Mouse (Mus musculus) lung, adult 2 months (tissue): ENCODE measurements around the gene Pla2g1b. TPM values are rescaled to one million over a fixed set of nuclear protein-coding genes. Genes with fewer than 3 reads are reported as not detected.

Experiments
- DNase-seq: peaks from one replicate; pipeline ENCODE4 v3.0.0; 2022
- H3K4me1 ChIP-seq: fragments of 200-500 bp; 2 replicates; pipeline ENCODE4 v1.6.1; 2011; ENCODE audit warnings: low read length; ENCODE audit not compliant: control insufficient read depth, insufficient read depth
- H3K4me3 ChIP-seq: fragments of 200-500 bp; replicated peaks from 2 replicates; pipeline ENCODE3; 2011; ENCODE audit warnings: low read depth, mild to moderate bottlenecking, control low read depth, low read length; ENCODE audit errors: extremely low read depth
- CTCF ChIP-seq: fragments of 200-500 bp; IDR thresholded peaks from 2 replicates; pipeline ENCODE4 v1.5.1; 2011; ENCODE audit warnings: mild to moderate bottlenecking, low read length, control low read depth; ENCODE audit not compliant: insufficient read depth
- POLR2A ChIP-seq: fragments of 200-500 bp; IDR thresholded peaks from 2 replicates; pipeline ENCODE4 v1.6.1; 2011; ENCODE audit warnings: low read depth, mild to moderate bottlenecking, control low read depth, low read length, borderline replicate concordance; ENCODE audit errors: extremely low read depth
- WGBS: fragments of 180-500 bp; shearing (Covaris S2); methylation state at CpG from one replicate; pipeline ENCODE4 v1.1.7; 2018; 5-methylcytosine and 5-hydroxymethylcytosine counted together
- polyA plus RNA-seq: library from polyadenylated mRNA; depleted of rRNA; stranded (reverse); fragments of >200 nt; gene quantifications from 2 replicates; pipeline ENCODE4 v1.2.3, GENCODE M21; 2012; rRNA removed

Gene Pla2g1b
- polyA plus RNA-seq = 38.0 and 46.8 TPM in 2 replicates

DNA sequence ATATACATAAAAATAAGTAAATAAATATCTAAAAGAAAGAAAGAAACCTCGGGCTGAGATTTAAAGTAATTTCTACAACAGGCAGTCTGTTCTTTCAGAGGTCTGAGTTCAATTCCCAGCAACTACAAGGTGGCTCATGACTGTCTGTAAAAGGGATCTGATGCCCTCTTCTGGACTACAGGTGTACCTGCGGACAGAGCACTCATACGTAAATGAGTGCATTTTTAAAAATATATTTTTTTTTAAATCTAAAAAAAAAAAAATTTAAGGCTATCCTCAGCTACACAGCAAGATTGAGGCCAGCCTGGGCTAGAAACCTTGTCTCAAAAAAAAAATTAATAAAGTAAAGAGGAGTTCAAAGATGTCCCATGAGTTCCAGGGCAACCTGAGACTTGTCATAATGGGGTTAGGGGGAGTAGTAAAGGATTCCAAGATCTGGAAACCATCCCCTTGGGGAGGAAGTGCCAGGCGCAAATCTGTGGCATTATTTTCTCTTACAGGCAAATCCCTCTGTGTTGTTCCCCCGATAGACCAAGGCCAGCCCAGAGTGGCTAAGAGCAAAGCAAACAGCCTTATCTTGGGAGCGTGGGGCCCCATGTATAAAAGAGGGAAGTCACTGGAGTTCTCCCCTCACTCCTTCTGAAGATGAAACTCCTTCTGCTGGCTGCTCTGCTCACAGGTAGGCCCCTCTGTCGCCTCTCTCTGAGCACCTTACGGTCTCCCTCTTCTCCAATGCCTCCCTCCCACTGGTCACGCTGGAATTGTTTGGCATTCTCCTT lies at the start of gene Pla2g1b:
Gene Pla2g1b, plus strand, starts transcription at position 621 of the 779 bp plus-strand sequence.
- 34% methylated on average over 9 of the region's 9 CpGs for WGBS
- TF ChIP-seq POLR2A (no peak), CTCF (no peak)
- no peaks in the 10 kb centered on the region for H3K4me1 ChIP-seq
- DNase-seq = peak; percentile 32
- H3K4me3 ChIP-seq = no peak within 1 kb of the TSS

- DNase-seq = no peak
- TF ChIP-seq CTCF (no peak), POLR2A (no peak)
- Histone ChIP-seq H3K4me1 (no peaks in the 10 kb centered on the region), H3K4me3 (no peak overlapping the region)
- WGBS = 2% methylated on average over 20 of the region's 20 CpGs
Observed at GRCm38 (mm10) chr5:115428831-115429358, 37.2 kb upstream of the Pla2g1b start.

DNA sequence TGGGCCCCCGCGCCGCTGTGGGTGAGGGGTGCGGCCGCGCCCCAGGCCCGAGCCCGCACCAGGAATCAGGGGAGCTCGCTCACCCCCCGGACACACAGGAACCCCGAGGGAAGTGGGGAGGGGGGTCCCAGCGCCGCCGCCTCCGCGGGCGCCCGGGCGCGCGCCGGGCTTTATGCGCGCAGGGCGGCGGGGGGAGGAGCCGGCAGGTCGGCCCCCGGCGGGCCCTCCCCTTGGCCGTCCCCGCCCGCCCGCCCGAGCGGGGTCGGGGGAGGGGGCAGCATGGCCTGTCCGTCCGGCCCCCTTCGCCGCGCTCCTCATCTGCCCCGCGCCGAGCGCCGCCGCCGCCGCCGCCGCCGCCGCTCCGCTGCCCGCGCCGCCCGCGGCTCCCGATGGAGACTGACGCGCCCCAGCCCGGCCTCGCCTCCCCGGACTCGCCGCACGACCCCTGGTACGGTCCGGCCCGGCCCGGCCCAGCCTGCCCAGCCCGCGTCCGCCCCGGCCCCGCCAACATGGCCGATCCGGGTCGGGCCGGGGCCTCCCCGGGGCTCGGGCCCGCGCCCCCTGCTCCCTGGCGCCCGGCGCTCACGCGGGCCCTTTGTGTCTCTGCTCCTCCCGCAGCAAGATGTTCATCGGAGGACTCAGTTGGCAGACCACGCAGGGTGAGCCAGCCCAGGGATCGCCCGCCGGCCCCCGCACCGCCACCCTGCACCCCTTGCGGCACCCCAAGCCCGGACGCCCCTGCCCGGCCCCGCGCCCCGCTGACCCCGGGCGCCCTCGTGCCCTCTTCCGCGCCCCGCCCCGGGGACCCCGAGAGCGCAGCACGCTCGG lies 36.5 kb upstream of the Pla2g1b start, which contains the start of gene Msi1:
Gene Msi1, plus strand, starts transcription at position 241 of the 828 bp plus-strand sequence.
- Histone ChIP-seq H3K4me1 (no peaks in the 10 kb centered on the region), H3K4me3 (peak within 1 kb of the TSS; percentile 19)
- TF ChIP-seq CTCF (no peak), POLR2A (no peak)
- no peak for DNase-seq
- 2% methylated on average over 64 of the region's 117 CpGs for WGBS

GRCm38 (mm10) chr5:115430187-115430960 lies 35.7 kb upstream of the Pla2g1b start:
- no peak for DNase-seq
- Histone ChIP-seq H3K4me3 (peak overlapping the region; percentile 19), H3K4me1 (no peaks in the 10 kb centered on the region)
- 3% methylated on average over 52 of the region's 73 CpGs for WGBS
- no peak for TF ChIP-seq CTCF
- no peak for TF ChIP-seq POLR2A

DNA sequence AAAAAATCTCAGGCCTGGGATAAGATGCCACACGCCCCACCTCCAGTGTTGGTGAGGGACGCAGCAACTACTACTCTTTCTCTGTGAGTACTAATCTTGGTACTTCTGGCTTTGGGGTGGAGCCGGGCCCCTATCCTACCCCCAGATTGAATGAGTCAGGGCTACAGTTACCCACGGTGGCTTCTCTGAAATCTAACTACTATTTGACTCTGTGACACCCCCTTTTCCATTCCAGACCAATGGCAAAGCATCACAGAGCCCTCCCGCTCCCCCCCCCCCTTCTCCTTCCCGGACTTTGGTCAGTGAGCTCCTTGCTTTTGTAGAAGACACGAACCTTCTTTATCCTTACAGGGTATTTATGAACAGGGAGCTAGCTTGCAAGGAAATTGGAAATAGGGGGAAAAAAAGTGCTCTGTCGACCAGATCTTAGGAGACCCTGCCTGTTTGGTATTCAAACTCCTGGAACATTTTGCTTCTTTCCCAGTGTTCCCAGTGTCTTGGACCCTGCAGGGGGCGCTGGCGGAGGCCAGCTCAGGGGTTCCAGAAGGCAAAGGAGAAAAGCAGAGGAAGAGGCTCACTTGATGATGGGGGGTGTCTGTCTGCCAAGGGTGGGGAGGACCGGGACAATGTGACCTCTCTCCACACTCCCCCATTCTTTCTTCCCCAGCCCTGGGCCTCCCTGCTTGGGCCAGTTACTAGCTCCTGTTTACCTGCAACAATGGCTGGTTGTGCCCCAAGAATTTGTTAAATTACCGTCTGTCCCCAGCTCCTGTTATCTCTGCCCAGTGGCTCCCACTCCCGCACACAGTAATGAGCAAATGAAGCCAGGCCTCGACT lies 34.8 kb upstream of the Pla2g1b start:
- no peaks in the 10 kb centered on the region for H3K4me1 ChIP-seq
- H3K4me3 ChIP-seq = no peak overlapping the region
- no peak for TF ChIP-seq CTCF
- no peak for TF ChIP-seq POLR2A
- 29% methylated on average over 14 of the region's 14 CpGs for WGBS
- no peak for DNase-seq

DNA sequence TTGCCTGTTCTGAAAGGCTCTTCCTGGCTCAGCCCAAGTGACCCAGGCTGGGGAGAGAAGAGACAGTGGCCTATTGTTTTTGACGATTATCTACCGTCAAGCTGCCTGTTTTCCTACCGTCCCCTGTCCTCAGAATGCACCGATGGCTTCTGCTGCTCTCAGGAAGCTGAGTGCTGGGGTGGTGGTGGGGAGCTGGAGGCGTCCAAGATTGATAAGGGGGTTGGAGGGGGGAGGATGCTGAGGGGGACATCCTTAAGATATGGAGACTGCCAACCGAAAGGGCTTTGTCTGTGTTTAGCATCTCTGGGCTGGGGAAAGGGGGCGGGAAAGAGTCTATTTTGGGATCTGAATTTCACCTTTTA lies 34.2 kb upstream of the Pla2g1b start:
- DNase-seq = no peak
- TF ChIP-seq CTCF (no peak), POLR2A (no peak)
- 45% methylated on average over 7 of the region's 7 CpGs for WGBS
- Histone ChIP-seq H3K4me3 (no peak overlapping the region), H3K4me1 (no peaks in the 10 kb centered on the region)

DNA sequence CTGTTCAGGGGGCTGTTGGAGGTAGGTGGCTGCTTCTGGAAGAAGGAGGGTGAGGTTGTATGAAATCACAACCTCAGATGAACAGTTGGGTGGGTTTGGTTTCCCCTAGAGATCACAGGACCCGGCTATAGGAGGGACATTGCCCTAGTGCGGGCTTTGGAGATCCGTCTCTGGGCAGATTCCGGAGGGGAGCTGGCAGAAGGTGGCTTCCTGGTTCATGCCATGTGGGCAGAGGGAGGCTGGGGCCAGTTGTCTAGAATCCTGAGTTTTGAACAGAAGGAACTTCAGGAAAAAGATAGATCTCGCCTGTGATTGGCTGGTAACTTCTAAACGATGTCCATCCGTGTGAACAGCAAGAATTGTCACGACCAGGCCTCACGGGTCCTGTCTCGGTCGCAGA lies 33.7 kb upstream of the Pla2g1b start:
- no peak for DNase-seq
- Histone ChIP-seq H3K4me1 (no peaks in the 10 kb centered on the region), H3K4me3 (no peak overlapping the region)
- TF ChIP-seq CTCF (no peak), POLR2A (no peak)
- 82% methylated on average over 11 of the region's 11 CpGs for WGBS

DNA sequence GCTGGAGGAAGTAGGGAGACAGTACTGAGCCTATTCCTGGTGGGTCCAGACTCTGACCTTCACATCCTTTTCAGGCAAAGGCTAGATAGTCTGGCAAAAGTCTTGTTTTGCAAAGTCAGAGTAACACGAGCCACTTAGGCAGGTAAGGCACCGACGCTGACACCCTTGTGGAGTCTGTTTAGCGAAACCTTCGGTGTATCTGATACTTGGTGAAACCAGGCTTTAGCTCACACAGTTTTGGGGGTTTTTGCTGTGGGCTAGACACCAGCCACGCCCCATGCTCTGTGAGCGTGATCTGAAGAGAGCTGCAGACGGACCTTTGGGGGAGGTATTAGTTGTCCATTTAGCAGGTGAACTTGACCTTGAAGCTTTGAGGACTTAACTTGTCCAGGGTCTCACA lies 32.9 kb upstream of the Pla2g1b start:
- WGBS = 81% methylated on average over 8 of the region's 8 CpGs
- TF ChIP-seq POLR2A (no peak), CTCF (no peak)
- Histone ChIP-seq H3K4me1 (no peaks in the 10 kb centered on the region), H3K4me3 (no peak overlapping the region)
- no peak for DNase-seq
